ENCODE assay signal across 19 mouse cellular contexts in genomic region chr19:56788952-56789351, GRCm38 (mm10). TPM values are rescaled to one million over a fixed set of nuclear protein-coding genes. Genes with fewer than 3 reads are reported as not detected.
"Had no signal": no experiment of that assay in that cellular context is flagged by ENCODE, and none has a peak within 500 bp of the region (broad histone marks: within the 10 kb centered on the region; RNA-seq: fewer than 3 reads in every experiment).

No protein-coding gene starts in this region.

- H3K27ac ChIP-seq: liver, embryonic 15.5 days; lung, embryonic 15.5 days; macrophage; midbrain, embryonic 13.5 days; midbrain, embryonic 15.5 days; neural tube, embryonic 12.5 days had no signal

- DNase-seq: liver, postnatal 0 days; lung, adult 2 months; lung, postnatal 14 days; lung, postnatal 36 days; retina, postnatal 1 day; right cerebral cortex, postnatal 14 days; right cerebral cortex, postnatal 4 days; spleen, adult 18-20 months; thymus, adult 2 months; thymus, postnatal 25 days; thymus, postnatal 4 days had no signal

- H3K4me3 ChIP-seq: liver, embryonic 15.5 days; lung, embryonic 15.5 days; megakaryocyte, embryonic 14.5 days; midbrain, embryonic 13.5 days; midbrain, embryonic 15.5 days; neural tube, embryonic 12.5 days had no signal

RNA-seq across cellular contexts. Expression of gene Tdrd1, which starts 37.1 kb away (rescaled TPM):
- total RNA-seq: neutrophil, adult 5-6 weeks had no signal
